Mouse (Mus musculus) spleen, adult 12 weeks (tissue): ENCODE measurements around the gene Hemgn.
A peak's percentile ranks its signal among the peaks of the same experiment; 100 is the strongest.

ENCODE experiments used
- DNase-seq: peaks from one replicate; pipeline ENCODE4 v3.0.0; 2022; ENCODE audit warnings: low spot score

Hemgn gene

DNA sequence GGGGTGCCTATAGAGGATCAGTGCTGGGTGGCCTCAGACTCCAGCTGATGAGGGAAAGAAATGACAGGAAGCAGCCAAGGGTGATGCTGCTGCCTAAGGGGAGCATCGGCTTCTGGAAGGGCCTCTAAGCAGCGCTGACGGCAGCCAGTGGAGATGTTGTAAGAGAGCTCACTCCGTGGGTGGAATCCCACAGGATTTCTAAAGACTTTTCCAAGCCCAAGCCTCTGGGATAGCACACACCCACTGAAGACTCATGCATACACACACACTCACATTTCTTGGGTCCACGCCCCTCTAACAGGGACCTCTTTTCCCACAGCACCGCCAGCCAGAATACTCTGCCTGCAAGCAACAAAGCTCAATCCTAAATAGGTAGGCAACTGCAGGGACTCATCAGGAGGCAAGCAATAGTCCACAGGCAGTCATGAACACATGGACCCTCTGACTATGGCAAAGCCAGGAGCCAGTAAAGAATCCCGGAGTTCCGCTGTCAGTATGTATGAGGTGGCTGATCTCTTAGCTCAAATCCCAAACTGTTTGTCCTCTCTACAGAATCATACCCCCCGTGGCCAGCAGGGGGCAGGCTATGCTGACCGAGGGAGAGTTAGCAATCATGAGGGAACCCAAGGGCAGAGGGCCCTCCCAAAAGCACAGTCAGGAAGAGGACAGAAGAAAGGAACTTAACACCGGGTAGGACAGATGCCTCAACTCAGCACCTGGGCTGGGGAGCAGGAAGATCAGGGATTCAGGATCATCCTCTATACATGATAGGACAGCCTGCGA is 56.8 kb downstream of the Hemgn start:
- DNase-seq = peak; percentile 39

DNA sequence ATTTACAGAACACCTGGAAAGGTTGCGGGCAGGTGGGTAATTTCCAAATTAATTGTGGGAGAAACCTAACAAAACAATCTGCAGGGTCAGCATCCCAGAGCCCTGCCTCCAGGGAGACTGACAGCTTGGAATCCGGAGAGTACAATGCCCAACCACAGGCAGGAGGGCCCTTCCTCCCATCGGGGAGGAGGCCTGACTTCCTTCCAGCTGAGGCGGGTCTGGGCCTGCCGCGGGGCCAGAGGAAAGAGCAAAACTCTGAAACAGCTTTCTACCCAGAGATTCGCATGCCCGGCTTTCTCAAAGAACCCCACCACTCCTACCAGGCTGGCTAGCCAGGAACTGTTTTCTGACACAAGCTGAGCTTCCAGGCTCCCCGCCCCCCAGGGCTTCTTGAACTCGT is 60.3 kb downstream of the Hemgn start:
- no peak for DNase-seq

DNA sequence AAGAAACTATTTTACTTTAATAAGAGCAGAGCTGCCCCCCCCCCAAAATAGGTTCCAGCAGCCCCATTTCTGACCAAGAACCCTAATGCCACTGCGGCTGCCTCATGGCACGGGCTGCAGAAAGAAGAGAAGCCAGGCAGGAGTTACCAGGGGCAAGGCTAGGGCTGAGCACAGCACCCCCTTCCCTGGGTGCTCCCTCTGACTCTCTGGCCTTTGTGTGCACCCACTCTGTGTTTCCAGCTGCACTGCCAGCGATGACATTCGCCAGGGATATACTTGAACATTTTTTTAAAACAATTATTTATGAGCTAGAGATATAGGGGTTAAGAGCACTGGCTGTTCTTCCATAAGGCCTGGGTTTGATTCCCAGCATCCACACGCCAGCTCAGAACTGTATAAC is 63.8 kb downstream of the Hemgn start:
- DNase-seq = no peak

DNA sequence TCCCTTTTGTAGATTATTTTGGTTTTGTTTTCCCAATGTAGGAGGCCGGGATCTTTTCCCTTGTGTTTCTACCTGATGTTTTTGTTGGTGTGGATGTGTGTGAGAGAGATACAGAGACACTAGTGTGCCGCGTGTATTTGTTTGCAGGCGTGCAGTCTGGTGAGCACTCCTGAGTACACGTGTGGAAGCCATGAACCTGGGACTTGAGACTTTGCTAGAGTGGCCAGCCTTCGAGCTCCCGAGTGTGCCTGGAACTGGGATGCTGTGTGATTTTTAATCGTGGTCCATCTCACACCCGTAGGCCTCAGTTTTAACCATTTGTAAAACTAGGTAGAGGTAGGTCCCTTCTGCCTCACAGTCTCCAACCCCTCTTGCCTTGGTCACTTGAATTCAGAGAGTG is 64.4 kb downstream of the Hemgn start:
- DNase-seq = no peak

GRCm38 (mm10) chr4:46347580-46348515 is 65.5 kb downstream of the Hemgn start:
- DNase-seq = no peak

GRCm38 (mm10) chr4:46347141-46347540 is 66.2 kb downstream of the Hemgn start:
- DNase-seq = no peak

DNA sequence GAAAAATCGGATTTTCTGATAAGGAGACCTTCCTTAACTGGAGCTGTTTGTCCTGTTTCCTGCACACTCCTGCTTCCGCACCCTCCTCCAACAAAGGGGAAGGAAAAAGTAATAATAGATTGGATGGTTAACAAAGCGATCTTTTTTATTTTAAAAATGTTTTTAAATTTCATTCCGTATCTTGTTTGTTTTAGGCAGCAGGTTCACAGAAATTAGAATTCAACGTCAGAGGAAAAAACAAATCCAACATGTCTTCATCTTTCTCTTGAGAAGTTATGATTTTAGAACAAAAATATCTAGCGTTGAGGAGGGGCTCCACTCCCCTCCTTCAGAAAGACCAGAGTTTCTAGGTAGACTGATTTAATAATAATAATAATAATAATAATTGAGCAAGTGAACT is 67.1 kb downstream of the Hemgn start:
- DNase-seq = no peak

DNA sequence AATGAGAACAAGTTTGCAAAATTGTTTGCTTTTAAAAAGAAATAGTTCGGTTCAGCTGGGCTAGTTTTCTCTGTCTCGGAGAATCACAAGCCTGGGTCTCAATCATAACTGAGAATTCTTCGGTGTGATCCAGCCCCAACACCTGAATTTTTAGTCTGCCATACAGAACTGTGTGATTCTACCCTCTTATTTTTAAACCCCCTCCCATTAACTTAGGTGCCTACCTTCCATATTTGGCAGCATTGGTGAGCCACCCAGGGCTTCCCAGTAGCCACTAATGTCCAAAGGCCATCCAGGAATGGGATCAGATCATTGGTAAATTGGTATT is 67.6 kb downstream of the Hemgn start:
- DNase-seq = no peak

- DNase-seq = no peak
Measured at GRCm38 (mm10) chr4:46345056-46345772, 68.1 kb downstream of the Hemgn start.

GRCm38 (mm10) chr4:46344288-46344687 is 69.0 kb downstream of the Hemgn start:
- no peak for DNase-seq
